Mouse (Mus musculus) liver, postnatal 0 days (tissue): ENCODE results near the gene Ddx43. TPM values are rescaled to one million over a fixed set of nuclear protein-coding genes. Genes with fewer than 3 reads are reported as not detected.

Experiments
- ATAC-seq: fragments of 200-750 bp; cut with Nextera tagmentation; 2 replicates; pipeline ENCODE4 v1.8.0; 2017; ENCODE audit warnings: mild to moderate bottlenecking, moderate library complexity
- DNase-seq: peaks from one replicate; pipeline ENCODE4 v3.0.0-alpha.2; 2016
- H3K27ac ChIP-seq: fragments of 300-500 bp; sonication (generic); 2 replicates; pipeline ENCODE4 v1.5.1; 2014; ENCODE audit warnings: antibody characterized with exemption, moderate library complexity, mild to moderate bottlenecking, low read depth
- H3K27me3 ChIP-seq: fragments of 300-500 bp; sonication (generic); 2 replicates; pipeline ENCODE4 v1.6.1; 2014; ENCODE audit warnings: low read length, control low read depth, mixed read lengths; ENCODE audit not compliant: insufficient read depth
- H3K36me3 ChIP-seq: fragments of 300-500 bp; sonication (generic); replicated peaks from 2 replicates; pipeline ENCODE4 v1.6.1; 2014; ENCODE audit warnings: mild to moderate bottlenecking, control low read depth, low read length, moderate library complexity, mixed read lengths; ENCODE audit not compliant: insufficient read depth
- H3K4me1 ChIP-seq: fragments of 300-500 bp; sonication (generic); 2 replicates; pipeline ENCODE4 v1.6.1; 2014; ENCODE audit warnings: antibody characterized with exemption, mild to moderate bottlenecking, control low read depth; ENCODE audit not compliant: insufficient read depth
- H3K4me2 ChIP-seq: fragments of 300-500 bp; sonication (generic); 2 replicates; pipeline ENCODE4 v1.6.1; 2014; ENCODE audit warnings: low read depth, mild to moderate bottlenecking, low read length, moderate library complexity, mixed read lengths
- H3K4me3 ChIP-seq: fragments of 300-500 bp; sonication (generic); 2 replicates; pipeline ENCODE4 v1.5.1; 2014; ENCODE audit warnings: low read depth, low read length
- H3K9ac ChIP-seq: fragments of 300-500 bp; sonication (generic); replicated peaks from 2 replicates; pipeline ENCODE4 v1.6.1; 2014; ENCODE audit warnings: mild to moderate bottlenecking, moderate library complexity
- H3K9me3 ChIP-seq: fragments of 300-500 bp; sonication (generic); 2 replicates; pipeline ENCODE4 v1.6.1; 2016; ENCODE audit warnings: mild to moderate bottlenecking, control low read depth, low read length, mixed read lengths
- CTCF ChIP-seq: sonication (generic); IDR thresholded peaks from 2 replicates; pipeline ENCODE4 v1.5.1; 2016; ENCODE audit warnings: antibody characterized with exemption, low read depth
- EP300 ChIP-seq: IDR thresholded peaks from 2 replicates; pipeline ENCODE4 v1.6.1; 2016; ENCODE audit warnings: antibody characterized with exemption, low read depth, mild to moderate bottlenecking
- WGBS: fragments of 180-500 bp; shearing (Covaris S2); extraction: QIAGEN DNeasy Blood & Tissue Kit; methylation state at CpG from one replicate; pipeline ENCODE4 v1.1.7; 2014; ENCODE audit not compliant: insufficient replicate concordance; 5-methylcytosine and 5-hydroxymethylcytosine counted together
- polyA plus RNA-seq: library from polyadenylated mRNA; unstranded; fragments of >200 nt; fragmentation: Nextera tagmentation; extraction: Ambion mirVana; gene quantifications from 2 replicates; pipeline ENCODE4 v1.2.1, GENCODE M21; 2015

The Ddx43 gene
- polyA plus RNA-seq, 1 experiment from 2014 or later, result not detected

- TF ChIP-seq CTCF, result no peak
- TF ChIP-seq EP300, result no peak
- no peak within 1 kb of the TSS for H3K9ac ChIP-seq
- H3K27me3 ChIP-seq, result peaks cover 15% of the 10 kb centered on the region; the same call in 1 of the 2 replicates
- H3K27ac ChIP-seq, result no peak within 1 kb of the TSS
- no peaks in the 10 kb centered on the region for H3K36me3 ChIP-seq
- H3K4me3 ChIP-seq, result no peak within 1 kb of the TSS; the same call in 1 of the 2 replicates
- peak; percentile 19 for DNase-seq
- no peak for ATAC-seq
- H3K4me2 ChIP-seq, result peak within 1 kb of the TSS; percentile 45
- WGBS, result 10% methylated on average over 15 of the region's 23 CpGs
- H3K9me3 ChIP-seq, result no peaks in the 10 kb centered on the region
- peaks cover 6% of the 10 kb centered on the region; the same call in 1 of the 2 replicates for H3K4me1 ChIP-seq
Measured at GRCm38 (mm10) chr9:78378113-78378785, 17.3 kb upstream of the Ddx43 start, which contains the start of gene Ooep. TSS of gene Ooep (minus strand) at chr9:78378725.

- TF ChIP-seq EP300 (no peak), CTCF (peak; percentile 73)
- Histone ChIP-seq H3K27me3 (no peaks in the 10 kb centered on the region), H3K4me2 (no peak overlapping the region), H3K9ac (no peak overlapping the region), H3K4me1 (no peaks in the 10 kb centered on the region), H3K9me3 (no peaks in the 10 kb centered on the region), H3K36me3 (no peaks in the 10 kb centered on the region), H3K4me3 (no peak overlapping the region), H3K27ac (no peak overlapping the region)
- 56% methylated on average over 3 of the region's 3 CpGs for WGBS
- ATAC-seq, result no peak
- no peak for DNase-seq
Measured at GRCm38 (mm10) chr9:78385893-78386292, 9.7 kb upstream of the Ddx43 start.

- DNase-seq (no peak), ATAC-seq (no peak)
- H3K4me1 ChIP-seq, result no peaks in the 10 kb centered on the region
- TF ChIP-seq EP300 (no peak), CTCF (no peak)
- no peaks in the 10 kb centered on the region for H3K9me3 ChIP-seq
- H3K27me3 ChIP-seq, result no peaks in the 10 kb centered on the region
- H3K9ac ChIP-seq, result no peak overlapping the region
- H3K36me3 ChIP-seq, result no peaks in the 10 kb centered on the region
- H3K27ac ChIP-seq, result no peak overlapping the region
- no peak overlapping the region for H3K4me3 ChIP-seq
- H3K4me2 ChIP-seq, result no peak overlapping the region
- WGBS, result 70% methylated on average over 7 of the region's 7 CpGs
Measured at GRCm38 (mm10) chr9:78386947-78387346, 8.6 kb upstream of the Ddx43 start.

- H3K36me3 ChIP-seq, result no peaks in the 10 kb centered on the region
- no peak for DNase-seq
- H3K9me3 ChIP-seq, result no peaks in the 10 kb centered on the region
- no peaks in the 10 kb centered on the region for H3K4me1 ChIP-seq
- H3K27ac ChIP-seq, result no peak overlapping the region
- 37% methylated on average over 5 of the region's 5 CpGs for WGBS
- H3K4me3 ChIP-seq, result no peak overlapping the region
- no peak for TF ChIP-seq EP300
- no peak for ATAC-seq
- no peak overlapping the region for H3K9ac ChIP-seq
- H3K4me2 ChIP-seq, result no peak overlapping the region
- peaks cover 25% of the 10 kb centered on the region for H3K27me3 ChIP-seq
Measured at GRCm38 (mm10) chr9:78389981-78390380, 5.6 kb upstream of the Ddx43 start.

- no peak for DNase-seq
- H3K4me1 ChIP-seq, result peaks cover 7% of the 10 kb centered on the region
- no peak overlapping the region for H3K27ac ChIP-seq
- no peaks in the 10 kb centered on the region for H3K36me3 ChIP-seq
- H3K27me3 ChIP-seq, result peaks cover 54% of the 10 kb centered on the region
- no peak overlapping the region for H3K4me2 ChIP-seq
- TF ChIP-seq CTCF (no peak), EP300 (no peak)
- no peak for ATAC-seq
- no peaks in the 10 kb centered on the region for H3K9me3 ChIP-seq
- H3K9ac ChIP-seq, result no peak overlapping the region
- H3K4me3 ChIP-seq, result no peak overlapping the region
- WGBS, result 78% methylated on average over 10 of the region's 10 CpGs
Measured at GRCm38 (mm10) chr9:78393741-78394140, 1.8 kb upstream of the Ddx43 start.

- no peak for DNase-seq
- ATAC-seq, result no peak
- H3K4me1 ChIP-seq, result peaks cover 7% of the 10 kb centered on the region
- no peaks in the 10 kb centered on the region for H3K9me3 ChIP-seq
- TF ChIP-seq CTCF, result no peak
- TF ChIP-seq EP300, result no peak
- H3K27ac ChIP-seq, result no peak overlapping the region
- no peak overlapping the region for H3K4me2 ChIP-seq
- no peak overlapping the region for H3K4me3 ChIP-seq
- no peaks in the 10 kb centered on the region for H3K36me3 ChIP-seq
- WGBS, result 62% methylated on average over 7 of the region's 7 CpGs
- H3K9ac ChIP-seq, result no peak overlapping the region
- peaks cover 54% of the 10 kb centered on the region for H3K27me3 ChIP-seq
Measured at GRCm38 (mm10) chr9:78394602-78395001, 975 bp upstream of the Ddx43 start.

GRCm38 (mm10) chr9:78395244-78395629 is 340 bp upstream of the Ddx43 start:
- WGBS, result 37% methylated on average over 11 of the region's 11 CpGs
- no peak overlapping the region for H3K27ac ChIP-seq
- peak overlapping the region; percentile 39 for H3K4me3 ChIP-seq
- H3K9ac ChIP-seq, result no peak overlapping the region
- TF ChIP-seq CTCF (no peak), EP300 (no peak)
- H3K9me3 ChIP-seq, result no peaks in the 10 kb centered on the region
- peaks cover 54% of the 10 kb centered on the region for H3K27me3 ChIP-seq
- no peaks in the 10 kb centered on the region for H3K36me3 ChIP-seq
- peaks cover 7% of the 10 kb centered on the region for H3K4me1 ChIP-seq
- ATAC-seq, result no peak
- peak overlapping the region; percentile 64; the same call in 1 of the 2 replicates for H3K4me2 ChIP-seq
- DNase-seq, result no peak
